Mouse (Mus musculus): ENCODE results near the gene Megf8.

The Megf8 gene

DNA sequence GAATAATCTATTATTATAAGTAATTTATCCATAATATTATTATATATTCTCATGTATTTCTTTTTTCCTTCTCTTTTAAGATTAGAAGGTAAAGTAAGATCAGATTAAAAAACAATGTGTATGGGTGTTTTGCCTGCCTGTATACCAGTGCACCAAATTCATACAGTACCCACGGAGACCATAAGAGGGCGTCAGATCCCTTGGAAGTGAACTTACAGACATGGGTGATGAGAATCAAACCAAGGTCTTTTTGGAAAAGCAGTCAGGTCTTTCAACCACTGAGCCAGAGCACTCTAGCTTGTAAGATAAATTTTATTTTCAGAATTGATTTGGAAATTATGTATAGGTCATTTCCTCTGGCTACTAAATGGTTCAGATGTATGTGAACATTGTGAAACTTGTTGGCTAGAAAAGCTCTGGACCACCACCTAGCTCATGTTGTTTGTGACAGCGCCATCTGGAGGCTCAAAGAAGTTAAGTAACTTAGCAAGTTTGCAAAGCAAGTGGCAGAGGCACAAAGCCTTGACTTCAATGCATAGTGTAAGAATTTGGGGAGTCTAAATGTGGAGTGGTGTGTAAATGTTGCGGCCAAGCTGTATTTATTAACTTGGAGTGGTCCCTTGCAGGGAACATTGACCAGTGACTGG is 92.3 kb downstream of the Megf8 start:
- DNase-seq, result peak in 1 of 2 experiments; percentile 58

GRCm38 (mm10) chr7:25410969-25411615 is 94.1 kb downstream of the Megf8 start:
- no peak for DNase-seq

GRCm38 (mm10) chr7:25411861-25412260 is 94.9 kb downstream of the Megf8 start:
- DNase-seq, result no peak

GRCm38 (mm10) chr7:25412833-25413441 is 96.0 kb downstream of the Megf8 start, which contains the start of gene Cxcl17:
TSS of gene Cxcl17 (minus strand) at chr7:25412886.
- no peak for DNase-seq

All from kidney, postnatal 25 days (tissue).